Mouse (Mus musculus): Measurements from ENCODE around the gene Mgat5b.
A peak's percentile ranks its signal among the peaks of the same experiment; 100 is the strongest.
"Not testable (repeated sequence)": the region's sequence is repeated elsewhere in the genome, so short reads cannot be mapped to it uniquely, and the experiment has no call there.

Mgat5b gene

DNA sequence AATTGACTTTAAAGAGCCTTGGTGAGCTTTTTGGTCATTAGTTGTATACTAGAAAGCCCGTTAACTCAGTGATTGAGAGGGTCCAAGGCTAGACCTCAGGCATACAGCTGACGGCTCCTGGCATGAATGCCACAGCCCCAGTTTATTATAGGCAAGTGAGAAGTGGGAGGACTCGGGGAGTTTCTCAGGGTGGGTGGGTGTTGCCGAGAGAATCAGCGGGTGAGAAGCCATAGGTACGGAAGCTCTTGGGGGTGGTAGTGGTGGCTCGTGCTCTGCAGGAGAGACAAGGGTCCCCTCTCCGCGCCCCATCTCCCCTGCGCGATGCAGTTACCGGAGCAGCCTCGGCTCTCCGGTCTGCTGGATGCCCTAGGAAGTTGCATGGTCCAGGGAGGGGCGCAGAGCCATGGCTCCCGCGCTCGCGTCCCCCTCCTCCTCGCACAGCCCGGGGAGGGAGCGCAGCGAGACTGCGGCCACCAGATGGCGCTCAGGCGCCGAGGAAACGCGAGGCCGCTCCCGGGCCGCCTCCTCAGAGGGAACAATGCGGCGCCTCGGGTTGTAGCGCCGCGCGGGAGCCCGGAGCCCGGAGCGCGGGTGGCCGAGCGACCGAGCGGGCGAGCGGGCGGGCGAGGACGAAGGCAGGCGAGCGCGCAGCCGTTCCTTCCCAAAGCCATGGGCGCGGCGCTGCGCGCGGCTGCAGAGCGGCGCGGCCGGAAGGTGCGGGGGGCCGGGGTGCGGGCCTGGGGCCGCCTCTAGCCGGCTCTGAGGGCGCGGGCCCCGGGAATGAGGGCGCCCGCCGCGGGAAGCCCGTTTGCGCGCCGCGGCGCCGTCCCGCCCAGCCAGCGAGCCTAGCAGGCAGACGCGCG, at the start of gene Mgat5b:
Gene Mgat5b (plus strand): TSS at position 541 of the 863 bp plus-strand sequence.
- DNase-seq (ENCODE audit: low spot score), result no peak

DNA sequence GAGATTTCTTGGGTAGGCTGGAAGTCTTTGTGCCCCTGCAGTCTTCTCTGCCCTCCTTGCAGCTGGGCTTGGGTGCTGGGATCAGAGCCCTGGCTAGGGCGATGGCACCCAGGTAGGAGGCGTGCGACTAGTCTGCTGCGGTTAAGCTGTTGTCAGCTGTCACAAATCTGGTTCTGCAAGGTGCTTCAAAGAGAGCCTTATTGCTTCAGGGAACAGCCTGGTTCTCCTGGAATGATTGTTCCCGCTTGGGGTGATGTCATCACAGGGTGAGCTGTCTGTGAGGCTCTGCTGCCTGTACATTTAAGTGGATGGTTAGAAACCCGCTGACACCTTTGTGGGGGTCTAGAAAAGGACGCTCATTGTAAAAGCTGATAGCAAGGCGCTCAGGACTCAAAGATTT, 49.4 kb upstream of the Mgat5b start:
- no peak for DNase-seq (ENCODE audit: low spot score)

DNA sequence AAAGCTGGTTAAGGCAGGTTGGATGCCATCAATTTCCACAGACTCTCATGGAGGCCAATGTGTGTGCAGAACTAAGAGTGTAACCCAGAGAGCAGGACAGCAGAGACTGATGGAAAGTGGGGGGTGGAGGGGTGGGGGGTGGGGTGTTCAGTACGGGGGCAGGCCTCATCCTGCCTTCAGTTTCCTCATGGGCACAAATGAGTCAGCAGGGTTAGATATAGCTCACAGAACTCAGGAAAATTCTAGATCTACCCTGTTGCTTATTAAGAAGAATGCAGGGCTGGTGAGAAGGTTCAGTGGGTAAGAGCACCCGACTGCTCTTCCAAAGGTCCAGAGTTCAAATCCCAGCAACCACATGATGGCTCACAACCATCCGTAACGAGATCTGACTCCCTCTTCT, 49.0 kb upstream of the Mgat5b start:
- no peak for DNase-seq (ENCODE audit: low spot score)

DNA sequence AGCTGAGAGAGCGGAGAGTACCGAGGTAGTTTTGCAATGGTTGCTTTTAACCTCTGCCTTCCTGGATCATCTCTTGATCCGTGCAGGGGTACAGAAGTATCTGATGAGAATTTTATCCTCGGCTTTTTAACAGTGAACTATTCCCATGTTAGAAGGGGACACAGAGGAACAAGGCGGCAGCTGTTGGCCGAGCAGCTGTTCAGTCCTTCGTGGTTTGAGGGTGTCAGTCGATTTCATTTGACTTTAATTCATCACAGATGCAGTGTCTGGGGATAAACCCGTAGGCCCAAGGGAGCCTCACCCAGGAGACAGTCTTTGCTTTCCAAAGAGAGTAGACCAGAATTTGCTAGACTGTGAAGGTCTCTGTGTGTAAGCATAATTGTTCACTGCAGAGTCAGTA, 47.1 kb upstream of the Mgat5b start:
- DNase-seq (ENCODE audit: low spot score), result no peak

DNA sequence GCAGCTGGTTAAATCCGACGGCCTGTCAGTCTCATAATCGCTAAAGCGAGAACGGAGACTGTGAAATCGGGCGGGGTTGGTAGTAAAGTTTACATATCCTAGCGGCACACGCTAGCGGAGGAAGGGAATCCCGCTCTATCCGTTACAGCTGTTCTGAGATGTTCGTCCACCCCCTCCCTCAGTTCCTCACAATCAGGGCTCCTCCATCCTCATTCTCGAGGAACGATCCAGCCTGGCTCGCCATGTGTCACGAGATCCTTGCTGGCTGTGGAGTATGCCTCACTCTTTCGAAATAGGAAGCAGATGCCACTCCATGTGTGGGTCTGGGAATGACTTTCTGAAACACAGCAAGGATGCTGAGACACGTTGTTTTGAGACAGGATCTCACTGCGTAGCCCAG, 44.7 kb upstream of the Mgat5b start:
- DNase-seq (ENCODE audit: low spot score), result no peak

DNA sequence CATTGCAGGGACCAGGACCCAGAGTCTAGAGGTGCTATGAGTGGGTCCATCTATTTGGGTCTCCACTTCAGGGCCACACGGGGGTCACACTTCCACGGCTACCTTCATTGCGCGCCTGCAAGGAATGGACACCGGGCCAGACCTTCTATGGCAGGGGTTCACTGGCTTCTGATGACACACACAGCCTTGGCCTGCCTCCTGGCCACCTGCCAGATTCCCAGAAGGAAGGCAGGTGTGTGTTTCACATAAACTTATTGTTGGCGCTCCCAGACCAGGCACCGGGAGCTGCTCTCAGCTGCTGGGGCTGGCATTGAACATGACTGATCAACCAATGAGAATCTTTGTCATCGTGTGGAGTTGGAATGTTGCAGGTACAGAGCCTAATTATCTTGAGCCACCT, 40.2 kb upstream of the Mgat5b start:
- no peak for DNase-seq (ENCODE audit: low spot score)

DNA sequence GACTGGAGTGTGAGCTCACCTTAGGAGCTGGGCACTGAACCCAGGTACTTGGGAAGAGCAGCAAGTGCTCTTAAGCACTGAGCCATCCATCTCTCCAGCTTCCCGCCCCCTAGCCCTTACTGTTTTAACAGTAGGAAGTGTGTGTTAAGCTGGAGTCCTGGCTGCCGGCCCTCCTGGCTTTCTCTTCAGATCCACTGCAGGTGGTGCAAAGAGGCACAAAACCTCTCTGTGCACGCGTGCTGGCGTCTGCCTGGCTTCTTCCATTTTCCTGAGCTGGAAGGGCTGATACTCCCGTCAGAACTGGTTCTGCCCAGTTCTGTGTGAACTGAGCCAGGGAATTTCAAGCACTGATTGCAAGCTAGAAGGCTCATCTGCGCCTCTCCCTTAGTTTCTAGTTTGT, 37.8 kb upstream of the Mgat5b start:
- peak; percentile 16 for DNase-seq (ENCODE audit: low spot score)

DNA sequence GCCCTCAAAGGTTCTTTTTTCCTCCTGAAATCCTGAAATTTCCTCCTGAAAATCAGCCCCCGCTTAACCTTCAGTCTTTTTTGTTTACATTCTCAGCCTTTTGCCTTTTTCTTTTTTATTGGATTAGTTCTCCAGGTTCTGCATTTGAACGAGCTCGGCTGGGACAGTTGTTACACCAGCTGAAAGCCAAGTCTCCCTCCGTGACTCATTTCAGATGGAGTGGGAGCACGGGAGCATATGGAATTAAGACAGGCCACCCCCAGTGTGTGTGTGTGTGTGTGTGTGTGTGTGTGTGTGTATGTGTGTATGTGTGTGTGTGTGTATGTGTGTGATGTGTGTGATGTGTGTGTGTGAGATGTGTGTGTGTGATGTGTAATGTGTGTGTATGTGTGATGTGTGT, 37.2 kb upstream of the Mgat5b start:
- DNase-seq (ENCODE audit: low spot score), result no peak

DNA sequence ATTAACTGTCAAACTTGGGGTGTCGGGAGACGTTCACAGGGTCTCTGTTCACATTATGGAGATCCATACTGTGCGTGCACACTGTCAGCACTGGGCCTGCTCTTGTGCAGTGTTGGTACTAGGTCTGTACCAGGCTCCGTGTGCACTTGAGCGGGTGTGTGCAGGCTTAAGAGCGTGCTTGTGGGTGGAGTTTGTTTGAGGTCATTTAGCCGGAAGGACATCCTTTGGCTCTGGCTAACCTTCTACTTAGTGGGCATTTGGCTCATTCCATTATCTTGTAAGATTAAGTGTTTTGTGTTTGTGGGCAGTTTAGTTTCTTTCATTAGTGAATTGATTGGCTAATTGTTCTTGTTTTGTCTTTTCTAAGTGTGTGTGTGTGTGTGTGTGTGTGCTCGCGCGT, 36.2 kb upstream of the Mgat5b start:
- no peak for DNase-seq (ENCODE audit: low spot score)

DNA sequence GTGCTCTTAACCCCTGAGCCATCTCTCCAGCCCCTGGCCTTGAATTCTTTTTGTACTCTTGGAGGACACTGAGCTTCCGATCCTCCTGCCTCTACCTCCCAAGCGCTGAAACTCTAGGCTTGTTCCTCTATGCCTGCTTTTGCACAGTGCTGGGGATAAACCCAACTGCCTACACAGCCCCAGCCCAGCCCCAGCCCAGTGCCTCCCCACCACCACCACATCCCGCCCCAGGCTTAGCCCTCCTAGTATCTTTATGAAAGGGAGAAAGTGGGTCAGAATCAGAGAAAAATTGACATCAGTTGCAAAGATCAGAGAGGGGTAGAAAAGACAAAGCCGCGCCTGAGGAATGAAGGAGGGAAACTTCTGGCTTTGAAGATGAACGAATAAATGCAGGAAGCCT, 34.6 kb upstream of the Mgat5b start:
- no peak for DNase-seq (ENCODE audit: low spot score)

DNA sequence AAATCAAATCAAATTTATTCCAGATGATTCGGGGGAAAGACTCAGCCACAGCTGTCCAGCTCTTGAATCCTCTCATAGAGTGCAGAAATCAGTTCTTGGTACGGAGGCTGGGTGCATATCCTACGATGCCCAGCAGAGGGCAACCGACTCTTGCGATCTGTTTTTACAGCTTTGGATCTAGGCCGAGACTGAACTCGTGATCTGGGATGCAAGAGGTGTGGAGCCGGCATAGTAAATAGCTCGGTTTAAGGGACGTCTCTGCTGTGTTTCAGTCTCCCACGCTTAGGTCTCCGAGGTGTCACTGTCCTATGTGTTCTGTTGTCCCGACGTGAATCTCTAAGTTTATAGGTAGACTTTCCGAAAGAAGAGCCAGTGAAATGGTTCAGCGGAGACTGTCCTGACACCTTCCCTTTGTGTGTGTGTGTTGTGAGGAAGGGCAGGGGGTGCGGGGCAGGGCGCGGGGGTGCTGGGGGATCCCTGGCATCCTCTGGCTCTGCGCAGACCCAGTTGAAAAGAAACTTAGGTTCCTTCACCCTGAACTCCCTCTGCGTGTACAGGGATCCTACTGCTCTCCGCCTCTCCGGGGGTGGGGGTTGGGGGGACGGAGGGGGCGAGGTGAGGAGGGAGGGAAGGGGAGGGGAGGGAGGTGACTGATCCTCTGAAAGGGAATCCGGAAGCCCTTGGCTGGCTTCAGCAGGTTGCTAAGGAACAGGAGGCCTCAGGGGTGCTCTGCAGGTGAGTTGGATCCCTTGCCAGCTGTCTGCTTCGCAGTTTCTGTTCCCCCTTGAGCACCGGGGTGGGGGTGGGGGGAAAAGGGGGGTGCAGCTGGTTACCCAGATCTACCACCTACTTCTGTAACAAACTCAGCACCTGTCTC, 33.1 kb upstream of the Mgat5b start:
- DNase-seq (ENCODE audit: low spot score), result peak; percentile 92

DNA sequence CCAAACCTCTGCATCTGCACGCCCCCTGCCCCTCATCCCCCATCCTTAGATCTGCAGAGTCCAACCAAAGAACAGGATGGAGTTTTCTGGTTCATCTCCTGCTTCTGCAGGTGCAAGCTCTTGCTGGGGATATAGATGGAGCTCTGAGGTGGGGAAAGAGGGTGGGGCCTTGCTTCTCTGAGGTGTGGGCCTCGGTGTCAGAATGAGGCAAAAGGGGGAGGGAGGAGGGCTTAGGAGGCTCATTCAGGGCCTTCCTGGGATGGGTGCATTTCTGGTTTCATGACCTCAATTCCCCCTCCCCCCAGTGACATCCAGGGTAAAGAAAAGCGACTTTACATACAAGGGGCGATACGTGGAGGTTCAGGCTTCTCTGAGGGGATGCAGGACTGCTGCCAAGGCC, 31.5 kb upstream of the Mgat5b start:
- no peak for DNase-seq (ENCODE audit: low spot score)

DNA sequence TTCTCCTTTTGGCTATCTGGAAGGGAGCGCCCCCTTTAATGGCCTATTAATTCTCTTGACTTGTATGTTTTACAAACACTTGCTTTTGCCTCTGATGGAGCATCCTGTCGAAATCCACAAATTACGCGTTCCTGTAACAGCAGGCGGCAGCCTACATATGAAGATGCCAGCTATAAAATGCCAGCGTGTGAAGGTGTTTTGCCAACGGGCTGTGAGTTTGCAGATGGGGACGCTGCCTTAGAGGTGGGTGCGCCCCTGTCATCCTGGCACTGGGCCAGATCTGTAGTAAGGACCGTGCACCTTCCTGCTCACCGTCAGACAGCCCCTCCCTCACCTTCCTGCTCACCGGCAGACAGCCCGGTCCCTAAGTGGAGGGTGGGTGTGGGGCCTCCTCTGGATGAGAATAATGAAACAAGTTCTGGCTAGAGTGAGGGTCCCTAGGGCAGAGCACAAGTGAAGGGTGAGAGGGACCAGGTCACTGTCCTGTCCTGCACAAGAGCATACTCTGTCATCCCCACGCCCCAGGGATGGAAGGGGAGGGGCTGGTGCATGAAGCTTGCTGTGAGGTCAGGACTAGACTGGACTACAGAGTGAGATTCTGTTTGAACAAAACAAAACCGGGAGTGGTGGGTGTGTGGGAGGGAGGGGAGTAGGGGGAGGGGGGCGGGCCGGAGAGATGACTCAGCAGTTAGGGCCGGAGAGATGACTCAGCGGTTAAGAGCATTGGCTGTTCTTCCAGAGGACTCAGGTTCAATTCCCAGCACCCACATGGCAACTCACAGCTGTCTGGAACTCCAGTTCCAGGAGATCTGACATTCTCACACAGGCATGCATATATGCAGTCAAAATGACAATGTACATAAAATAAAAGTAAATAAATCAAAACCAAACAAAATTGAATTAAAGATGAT, 24.9 kb upstream of the Mgat5b start:
- DNase-seq (ENCODE audit: low spot score), result no peak

DNA sequence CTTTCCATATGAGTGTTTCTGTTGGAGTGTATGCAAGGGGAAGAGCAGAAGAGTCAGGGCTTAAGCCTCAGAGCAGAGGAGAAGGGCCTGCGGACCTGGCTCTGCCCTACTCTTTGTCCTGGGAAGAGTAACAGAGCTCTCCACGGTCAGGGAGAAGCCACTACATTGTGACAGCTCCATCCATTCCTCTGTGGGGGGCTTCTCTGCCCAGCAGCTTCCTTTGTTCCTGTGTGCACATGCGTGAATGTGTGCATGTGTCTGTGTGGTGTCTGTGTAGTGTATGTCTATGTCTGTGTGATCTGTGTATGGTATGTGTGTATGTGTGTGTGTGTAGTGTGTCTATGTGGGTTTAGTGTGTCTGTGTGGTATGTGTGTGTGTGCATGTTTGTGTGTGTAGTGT, 23.3 kb upstream of the Mgat5b start:
- DNase-seq (ENCODE audit: low spot score), result no peak

DNA sequence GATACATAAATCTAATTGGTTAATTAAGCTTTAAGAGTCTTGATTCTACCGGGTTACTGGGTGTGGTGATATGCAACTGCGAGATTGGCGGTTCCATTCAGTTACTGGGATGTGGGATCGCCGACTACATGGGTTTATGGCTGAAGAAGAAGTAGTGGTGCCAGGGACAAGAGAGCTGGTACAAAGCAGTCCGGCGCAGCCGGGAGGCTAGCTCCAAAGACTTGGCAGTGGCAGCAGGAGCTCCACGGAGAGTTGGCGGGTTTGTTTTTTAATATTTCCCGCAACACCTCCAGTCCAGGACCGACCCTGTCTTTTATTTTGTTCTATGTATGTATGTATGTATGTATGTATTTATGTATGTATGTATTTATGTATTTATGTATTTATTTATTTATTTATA, 19.4 kb upstream of the Mgat5b start:
- no peak for DNase-seq (ENCODE audit: low spot score)

DNA sequence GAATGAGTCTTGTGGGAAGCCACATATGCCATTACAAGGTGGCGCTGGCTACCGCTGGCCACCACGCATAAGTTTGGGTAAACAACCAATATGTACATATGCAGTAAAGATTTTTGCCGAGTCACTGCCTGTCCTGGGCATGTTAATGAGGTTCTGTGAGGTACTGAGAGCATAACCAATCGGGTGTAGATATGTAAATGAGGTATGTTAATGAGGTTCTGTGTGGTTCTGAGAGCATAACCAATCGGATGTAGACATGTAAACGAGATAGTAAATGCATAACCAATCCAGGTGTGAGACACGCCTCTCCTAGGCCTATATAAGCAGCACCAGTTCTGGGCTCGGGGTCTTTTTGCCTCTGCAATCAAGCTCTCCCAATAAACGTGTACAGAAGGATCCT, 16.1 kb upstream of the Mgat5b start:
- not testable (repeated sequence) for DNase-seq (ENCODE audit: low spot score)

DNA sequence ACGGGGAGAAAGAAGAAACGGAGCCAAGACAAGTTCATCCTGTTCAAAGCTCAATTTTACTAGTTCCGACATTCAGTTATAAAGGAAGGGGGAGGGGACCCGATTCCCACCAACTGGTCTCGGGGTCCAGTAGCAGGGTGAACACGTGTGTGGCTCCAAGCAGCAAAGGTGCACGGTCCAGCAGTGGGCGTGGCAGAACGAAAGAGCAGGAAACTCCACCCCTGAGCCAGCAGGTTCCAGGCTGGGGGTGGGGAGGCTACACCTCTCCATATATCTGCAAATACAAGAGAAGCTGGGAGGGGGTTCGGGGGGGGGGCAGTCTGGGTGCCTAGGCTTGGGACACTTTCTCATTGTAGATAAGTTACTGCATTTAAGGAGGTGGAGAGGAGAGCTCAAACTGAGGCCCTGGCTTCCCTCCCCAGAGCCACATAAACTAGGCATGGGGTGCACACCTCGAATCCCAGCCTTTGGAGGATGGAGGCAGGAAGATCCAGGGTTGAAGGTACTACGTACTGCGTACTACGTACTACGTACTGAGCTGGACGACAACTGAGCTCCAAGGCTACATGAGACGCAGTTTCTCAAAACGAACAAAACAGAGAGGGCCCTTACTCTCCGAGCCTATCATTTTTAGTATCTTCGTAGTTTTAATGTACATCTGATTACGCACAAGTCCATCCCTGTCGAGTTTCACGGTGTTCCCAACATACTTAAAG, 12.8 kb upstream of the Mgat5b start:
- DNase-seq (ENCODE audit: low spot score), result no peak

DNA sequence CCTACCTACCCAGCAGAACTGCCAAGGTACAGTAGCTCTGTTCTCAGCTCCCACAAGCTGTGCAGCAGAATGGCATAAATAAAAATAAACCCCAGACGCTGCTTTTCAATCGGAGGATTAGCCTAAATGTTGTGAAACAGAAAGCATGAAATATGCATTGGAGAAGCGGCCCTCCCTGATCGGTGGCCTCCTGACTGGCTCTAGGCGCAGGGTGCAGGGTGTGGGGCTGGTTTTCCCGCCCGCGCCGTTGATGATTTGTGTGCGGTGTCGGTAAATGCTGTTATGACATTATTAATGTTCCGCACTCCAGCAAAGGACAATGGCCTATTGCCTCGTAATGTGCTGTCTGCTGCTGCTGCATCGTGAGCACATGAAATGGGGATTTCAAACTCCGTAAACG, 5.1 kb upstream of the Mgat5b start:
- no peak for DNase-seq (ENCODE audit: low spot score)

DNA sequence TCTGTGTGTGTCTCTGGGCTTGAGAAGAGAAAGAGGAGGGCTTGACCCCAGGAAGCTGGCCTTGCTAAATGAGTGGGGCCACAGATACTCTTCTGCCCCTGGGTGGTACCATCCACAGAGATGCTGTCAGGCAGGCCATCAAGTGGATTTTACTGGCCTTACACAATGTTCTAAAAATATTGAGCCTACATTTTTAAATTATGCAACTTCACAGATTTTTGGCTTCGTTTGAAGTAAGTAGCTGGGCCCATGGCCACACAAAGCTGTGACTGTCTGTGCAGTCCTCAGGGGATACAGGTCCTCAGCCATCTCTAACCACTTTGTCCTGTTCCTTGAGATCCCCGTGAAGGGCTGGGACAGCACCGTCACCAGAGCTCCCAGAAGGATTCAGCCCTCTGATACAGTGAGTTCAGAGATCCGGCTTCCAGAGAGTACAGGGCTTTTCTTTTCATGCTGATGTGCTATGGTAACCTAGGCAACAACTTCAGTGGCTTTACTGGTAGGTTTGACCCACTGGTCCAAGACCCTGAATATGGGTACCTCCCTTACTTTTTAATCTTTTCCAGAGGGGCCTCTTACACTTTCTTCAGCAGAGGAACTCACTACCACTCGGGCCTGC, 4.3 kb upstream of the Mgat5b start:
- no peak for DNase-seq (ENCODE audit: low spot score)

DNA sequence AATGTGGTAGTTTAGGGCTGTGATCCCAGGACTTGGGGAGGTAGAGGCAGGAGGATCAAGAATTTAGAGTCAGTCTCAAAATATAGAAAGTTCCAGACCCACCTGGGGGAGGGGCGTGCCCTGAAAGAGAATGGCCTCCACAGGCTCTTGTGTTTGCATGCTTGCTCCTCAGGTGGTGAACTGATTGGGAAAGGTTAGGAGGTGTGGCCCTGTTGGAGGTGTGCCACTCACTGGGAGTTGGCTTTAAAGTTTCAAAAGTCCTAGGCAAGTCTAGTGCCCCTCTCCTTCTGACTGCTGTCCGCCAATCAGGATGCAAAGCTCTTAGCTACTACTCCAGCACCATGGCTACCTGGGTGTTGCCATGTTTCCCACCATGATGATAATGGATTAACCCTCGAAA, 3.4 kb upstream of the Mgat5b start:
- no peak for DNase-seq (ENCODE audit: low spot score)

DNA sequence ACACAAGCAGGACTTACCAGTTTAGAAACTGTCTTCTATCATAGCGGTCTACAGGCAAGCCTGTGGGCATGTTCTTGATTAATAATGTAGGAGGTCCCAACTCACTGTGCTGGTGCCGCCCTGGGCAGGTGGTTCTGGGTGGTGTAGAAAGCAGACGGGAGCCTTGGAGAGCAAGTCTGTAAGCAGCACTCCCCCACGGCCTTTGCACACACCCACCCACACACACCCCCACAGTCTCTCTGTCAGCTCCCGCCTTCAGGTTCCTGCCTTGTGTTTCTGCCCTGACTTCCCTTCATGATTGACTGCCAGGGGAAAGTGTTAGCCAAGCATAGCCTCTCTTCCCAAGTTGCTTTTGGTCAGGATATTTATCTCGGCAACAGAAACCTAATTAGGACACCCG, 1.3 kb upstream of the Mgat5b start:
- DNase-seq (ENCODE audit: low spot score), result no peak
